Mouse (Mus musculus) bone marrow, adult 2 months (tissue): Measurements from ENCODE around the gene Tsku.

Experiments
- CTCF ChIP-seq: fragments of 200-500 bp; IDR thresholded peaks from 2 replicates; pipeline ENCODE4 v1.5.1; 2011; ENCODE audit warnings: low read length, control low read depth; ENCODE audit not compliant: control insufficient read depth, insufficient read depth
- POLR2A ChIP-seq: fragments of 200-500 bp; IDR thresholded peaks from 2 replicates; pipeline ENCODE4 v1.6.1; 2011; ENCODE audit warnings: low read depth, mild to moderate bottlenecking, control low read depth, low read length, borderline replicate concordance; ENCODE audit not compliant: control insufficient read depth

- TF ChIP-seq POLR2A (no peak), CTCF (peak; percentile 98)
Measured at GRCm38 (mm10) chr7:98349096-98349495, 12.0 kb downstream of the Tsku start.
